Mouse (Mus musculus): Measurements from ENCODE around the gene Adgrv1. TPM values are rescaled to one million over a fixed set of nuclear protein-coding genes. Genes with fewer than 3 reads are reported as not detected.

The Adgrv1 gene
- total and polyA plus RNA-seq, 2 experiments from 2014 or later, result 4.2 to 7.8 TPM

GRCm38 (mm10) chr13:81107436-81107835 is 525.5 kb downstream of the Adgrv1 start:
- Histone ChIP-seq H3K27me3 (ENCODE audit: insufficient read depth, low read length) (no peaks in the 10 kb centered on the region), H3K9ac (replicated peaks; ENCODE audit: low read length) (no peak overlapping the region), H3K4me3 (ENCODE audit: low read length) (no peak overlapping the region), H3K4me1 (ENCODE audit: insufficient read depth, low read length) (no peaks in the 10 kb centered on the region), H3K4me2 (ENCODE audit: low read depth, low read length) (no peak overlapping the region), H3K36me3 (ENCODE audit: insufficient read depth, low read length) (no peaks in the 10 kb centered on the region), H3K9me3 (ENCODE audit: low read length) (no peaks in the 10 kb centered on the region), H3K27ac (no peak overlapping the region)
- WGBS, result 81% methylated on average over 5 of the region's 5 CpGs
- DNase-seq (ENCODE audit: low spot score) (no peak), ATAC-seq (no peak)
- no peak for TF ChIP-seq CTCF (IDR thresholded peaks at IDR 0.05; ENCODE audit: low read depth)

GRCm38 (mm10) chr13:81103794-81104193 is 529.2 kb downstream of the Adgrv1 start:
- H3K36me3 ChIP-seq (ENCODE audit: insufficient read depth, low read length), result no peaks in the 10 kb centered on the region
- no peak overlapping the region for H3K9ac ChIP-seq (replicated peaks; ENCODE audit: low read length)
- peak; percentile 50 for DNase-seq (ENCODE audit: low spot score)
- 48% methylated on average over 4 of the region's 4 CpGs for WGBS
- H3K4me1 ChIP-seq (ENCODE audit: insufficient read depth, low read length), result no peaks in the 10 kb centered on the region
- H3K4me3 ChIP-seq (ENCODE audit: low read length), result no peak overlapping the region
- no peaks in the 10 kb centered on the region for H3K27me3 ChIP-seq (ENCODE audit: insufficient read depth, low read length)
- no peak overlapping the region for H3K27ac ChIP-seq
- 0 out of 2 replicates have a peak, but pooled peaks have one; percentile 43 for ATAC-seq
- H3K9me3 ChIP-seq (ENCODE audit: low read length), result no peaks in the 10 kb centered on the region
- no peak overlapping the region for H3K4me2 ChIP-seq (ENCODE audit: low read depth, low read length)
- no peak for TF ChIP-seq CTCF (IDR thresholded peaks at IDR 0.05; ENCODE audit: low read depth)

DNA sequence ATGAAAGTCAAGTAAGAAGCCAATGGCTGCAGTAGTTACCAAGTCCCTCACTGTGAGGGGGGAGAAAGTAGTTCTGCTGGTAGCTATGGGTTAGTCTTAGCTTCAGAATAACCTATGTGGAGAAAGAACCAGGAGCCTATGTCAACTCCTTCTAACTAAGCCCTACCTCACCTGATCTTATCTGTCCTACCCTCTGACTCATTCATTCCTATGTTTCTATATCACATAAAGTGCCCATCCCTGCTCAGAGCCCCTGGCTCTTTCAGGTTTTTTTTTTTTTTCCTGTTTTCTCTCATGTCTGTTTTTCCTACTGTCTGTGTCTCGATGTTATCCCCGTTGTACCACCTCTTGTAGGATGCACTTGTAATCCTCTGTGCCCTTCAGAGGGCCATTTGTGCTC is 536.5 kb downstream of the Adgrv1 start:
- Histone ChIP-seq H3K36me3 (ENCODE audit: insufficient read depth, low read length) (no peaks in the 10 kb centered on the region), H3K9ac (replicated peaks; ENCODE audit: low read length) (no peak overlapping the region), H3K27ac (no peak overlapping the region), H3K9me3 (ENCODE audit: low read length) (no peaks in the 10 kb centered on the region), H3K4me1 (ENCODE audit: insufficient read depth, low read length) (no peaks in the 10 kb centered on the region), H3K27me3 (ENCODE audit: insufficient read depth, low read length) (no peaks in the 10 kb centered on the region), H3K4me2 (ENCODE audit: low read depth, low read length) (no peak overlapping the region), H3K4me3 (ENCODE audit: low read length) (no peak overlapping the region)
- TF ChIP-seq CTCF (IDR thresholded peaks at IDR 0.05; ENCODE audit: low read depth), result no peak
- ATAC-seq (no peak), DNase-seq (ENCODE audit: low spot score) (no peak)
- 97% methylated on average over 2 of the region's 2 CpGs for WGBS

- no peaks in the 10 kb centered on the region for H3K36me3 ChIP-seq (ENCODE audit: insufficient read depth, low read length)
Measured at GRCm38 (mm10) chr13:81094513-81094912, 538.4 kb downstream of the Adgrv1 start.

GRCm38 (mm10) chr13:81090051-81090836 is 542.7 kb downstream of the Adgrv1 start:
- Histone ChIP-seq H3K4me2 (ENCODE audit: low read depth, low read length) (no peak overlapping the region), H3K36me3 (ENCODE audit: insufficient read depth, low read length) (no peaks in the 10 kb centered on the region), H3K4me1 (ENCODE audit: insufficient read depth, low read length) (no peaks in the 10 kb centered on the region), H3K27ac (no peak overlapping the region), H3K9ac (replicated peaks; ENCODE audit: low read length) (no peak overlapping the region), H3K27me3 (ENCODE audit: insufficient read depth, low read length) (no peaks in the 10 kb centered on the region), H3K4me3 (ENCODE audit: low read length) (no peak overlapping the region), H3K9me3 (ENCODE audit: low read length) (no peaks in the 10 kb centered on the region)
- 95% methylated on average over 1 of the region's 1 CpGs for WGBS
- TF ChIP-seq CTCF (IDR thresholded peaks at IDR 0.05; ENCODE audit: low read depth), result no peak
- ATAC-seq (no peak), DNase-seq (ENCODE audit: low spot score) (no peak)

More at GRCm38 (mm10) chr13:81094513-81094912, 538.4 kb downstream of the Adgrv1 start:
- DNase-seq (ENCODE audit: low spot score), result no peak
- Histone ChIP-seq H3K9ac (replicated peaks; ENCODE audit: low read length) (no peak overlapping the region), H3K27ac (no peak overlapping the region), H3K27me3 (ENCODE audit: insufficient read depth, low read length) (no peaks in the 10 kb centered on the region), H3K4me2 (ENCODE audit: low read depth, low read length) (no peak overlapping the region), H3K4me1 (ENCODE audit: insufficient read depth, low read length) (no peaks in the 10 kb centered on the region), H3K9me3 (ENCODE audit: low read length) (no peaks in the 10 kb centered on the region), H3K4me3 (ENCODE audit: low read length) (no peak overlapping the region)
- TF ChIP-seq CTCF (IDR thresholded peaks at IDR 0.05; ENCODE audit: low read depth), result no peak
- ATAC-seq, result no peak
- 80% methylated on average over 6 of the region's 6 CpGs for WGBS

- 76% methylated on average over 2 of the region's 2 CpGs for WGBS
- H3K4me1 ChIP-seq (ENCODE audit: insufficient read depth, low read length), result no peaks in the 10 kb centered on the region
Measured at GRCm38 (mm10) chr13:81086969-81087682, 545.8 kb downstream of the Adgrv1 start.

More at GRCm38 (mm10) chr13:81086969-81087682, 545.8 kb downstream of the Adgrv1 start:
- no peak overlapping the region for H3K9ac ChIP-seq (replicated peaks; ENCODE audit: low read length)
- no peak for TF ChIP-seq CTCF (IDR thresholded peaks at IDR 0.05; ENCODE audit: low read depth)
- no peak overlapping the region for H3K4me3 ChIP-seq (ENCODE audit: low read length)
- no peaks in the 10 kb centered on the region for H3K9me3 ChIP-seq (ENCODE audit: low read length)
- DNase-seq (ENCODE audit: low spot score) (no peak), ATAC-seq (no peak)
- no peak overlapping the region for H3K4me2 ChIP-seq (ENCODE audit: low read depth, low read length)
- no peak overlapping the region for H3K27ac ChIP-seq
- no peaks in the 10 kb centered on the region for H3K27me3 ChIP-seq (ENCODE audit: insufficient read depth, low read length)
- H3K36me3 ChIP-seq (ENCODE audit: insufficient read depth, low read length), result no peaks in the 10 kb centered on the region

All from hindbrain, postnatal 0 days (tissue).